Mouse (Mus musculus): ENCODE measurements around the gene Psme1.

GRCm38 (mm10) chr14:55570588-55570987 lies 7.3 kb upstream of the Psme1 start:
- TF ChIP-seq CTCF (IDR thresholded peaks at IDR 0.05; ENCODE audit: borderline replicate concordance, control insufficient read depth, extremely low read depth, insufficient read depth, low read length, poor library complexity) = no peak
- TF ChIP-seq POLR2A (IDR thresholded peaks at IDR 0.05; ENCODE audit: control insufficient read depth, extremely low read depth, insufficient read depth, low read length, poor library complexity) = no peak

Measured in thymus, adult 2 months (tissue).